Mouse (Mus musculus): ENCODE measurements around the gene 9130023H24Rik. TPM values are rescaled to one million over a fixed set of nuclear protein-coding genes. Genes with fewer than 3 reads are reported as not detected.

The 9130023H24Rik gene
- total RNA-seq, 1 experiment: 2.6 TPM

- H3K27ac ChIP-seq (ENCODE audit: insufficient read depth, low read depth, low read length, poor library complexity, severe bottlenecking): no peak overlapping the region
- DNase-seq (ENCODE audit: low read depth, low spot score): peak; percentile 59
- in situ Hi-C loops (cut with MboI; ENCODE audit: low sequenced_read_pairs in 2 of 2, unreplicated experiment in 2 of 2): loop anchor here (10.0 to 25.0 kb wide), 2 partner anchors 193 to 196 kb away; partner anchors contain the start of gene Trim72 (in 1 of the 2)
- H3K9me3 ChIP-seq (ENCODE audit: control insufficient read depth, insufficient read depth, low read depth, low read length): no peaks in the 10 kb centered on the region
- no peaks in the 10 kb centered on the region for H3K36me3 ChIP-seq (ENCODE audit: control insufficient read depth, insufficient read depth, low read length, poor library complexity, severe bottlenecking)
- no peak for TF ChIP-seq HCFC1 (IDR thresholded peaks at IDR 0.05; ENCODE audit: borderline replicate concordance, insufficient read depth, low read length)
- peak; percentile 99 for TF ChIP-seq ZC3H11A (IDR thresholded peaks at IDR 0.05; ENCODE audit: borderline replicate concordance, low read depth, low read length)
- no peak for TF ChIP-seq ZNF384 (IDR thresholded peaks at IDR 0.05; ENCODE audit: low read depth, low read length)
- no peak overlapping the region for H3K4me3 ChIP-seq (ENCODE audit: insufficient read depth in 1 of 2, low read depth in 1 of 2, low read length in 2 of 2, poor library complexity in 1 of 2, severe bottlenecking in 1 of 2)
- no peak overlapping the region for H3K9ac ChIP-seq (ENCODE audit: insufficient read depth, low read depth, low read length, poor library complexity, severe bottlenecking)
- H3K4me1 ChIP-seq (ENCODE audit: control insufficient read depth in 2 of 2, insufficient read depth in 2 of 2, low read length in 2 of 2, poor library complexity in 1 of 2): no peaks in the 10 kb centered on the region
These were observed 29.6 kb downstream of the 9130023H24Rik start for GRCm38 (mm10) chr7:128208187-128208586.

GRCm38 (mm10) chr7:128206152-128206551 lies 31.7 kb downstream of the 9130023H24Rik start, which contains the start of gene Cox6a2:
TSS of gene Cox6a2 (minus strand) at chr7:128206387.
- H3K27ac ChIP-seq (ENCODE audit: insufficient read depth, low read depth, low read length, poor library complexity, severe bottlenecking): no peak within 1 kb of the TSS
- in situ Hi-C loops (cut with MboI; ENCODE audit: low sequenced_read_pairs in 2 of 2, unreplicated experiment in 2 of 2): loop anchor here (10.0 to 25.0 kb wide), 2 partner anchors 191 to 194 kb away; partner anchors contain the start of gene Trim72 (in 1 of the 2)
- no peak for DNase-seq (ENCODE audit: low read depth, low spot score)
- H3K9me3 ChIP-seq (ENCODE audit: control insufficient read depth, insufficient read depth, low read depth, low read length): no peaks in the 10 kb centered on the region
- no peak within 1 kb of the TSS for H3K9ac ChIP-seq (ENCODE audit: insufficient read depth, low read depth, low read length, poor library complexity, severe bottlenecking)
- no peak within 1 kb of the TSS for H3K4me3 ChIP-seq (ENCODE audit: insufficient read depth in 1 of 2, low read depth in 1 of 2, low read length in 2 of 2, poor library complexity in 1 of 2, severe bottlenecking in 1 of 2)
- no peaks in the 10 kb centered on the region for H3K4me1 ChIP-seq (ENCODE audit: control insufficient read depth in 2 of 2, insufficient read depth in 2 of 2, low read length in 2 of 2, poor library complexity in 1 of 2)
- H3K36me3 ChIP-seq (ENCODE audit: control insufficient read depth, insufficient read depth, low read length, poor library complexity, severe bottlenecking): no peaks in the 10 kb centered on the region
- TF ChIP-seq CHD2 (IDR thresholded peaks at IDR 0.05; ENCODE audit: low read depth, low read length) (no peak), MAFK (IDR thresholded peaks at IDR 0.05; ENCODE audit: insufficient read depth, low read depth, low read length) (no peak), HCFC1 (IDR thresholded peaks at IDR 0.05; ENCODE audit: borderline replicate concordance, insufficient read depth, low read length) (no peak), ZC3H11A (IDR thresholded peaks at IDR 0.05; ENCODE audit: borderline replicate concordance, low read depth, low read length) (no peak), ZNF384 (IDR thresholded peaks at IDR 0.05; ENCODE audit: low read depth, low read length) (no peak)

- Histone ChIP-seq H3K9ac (ENCODE audit: insufficient read depth, low read depth, low read length, poor library complexity, severe bottlenecking) (no peak overlapping the region), H3K27ac (ENCODE audit: insufficient read depth, low read depth, low read length, poor library complexity, severe bottlenecking) (no peak overlapping the region), H3K4me3 (ENCODE audit: insufficient read depth in 1 of 2, low read depth in 1 of 2, low read length in 2 of 2, poor library complexity in 1 of 2, severe bottlenecking in 1 of 2) (no peak overlapping the region), H3K4me1 (ENCODE audit: control insufficient read depth in 2 of 2, insufficient read depth in 2 of 2, low read length in 2 of 2, poor library complexity in 1 of 2) (no peaks in the 10 kb centered on the region), H3K9me3 (ENCODE audit: control insufficient read depth, insufficient read depth, low read depth, low read length) (no peaks in the 10 kb centered on the region), H3K36me3 (ENCODE audit: control insufficient read depth, insufficient read depth, low read length, poor library complexity, severe bottlenecking) (no peaks in the 10 kb centered on the region)
- DNase-seq (ENCODE audit: low read depth, low spot score): no peak
- in situ Hi-C loops (cut with MboI; ENCODE audit: low sequenced_read_pairs in 2 of 2, unreplicated experiment in 2 of 2): loop anchor here (10.0 to 25.0 kb wide), 2 partner anchors 191 to 193 kb away; partner anchors contain the start of gene Trim72 (in 1 of the 2)
- no peak for TF ChIP-seq ZNF384 (IDR thresholded peaks at IDR 0.05; ENCODE audit: low read depth, low read length)
- no peak for TF ChIP-seq ZC3H11A (IDR thresholded peaks at IDR 0.05; ENCODE audit: borderline replicate concordance, low read depth, low read length)
- TF ChIP-seq CHD2 (IDR thresholded peaks at IDR 0.05; ENCODE audit: low read depth, low read length): no peak
These were observed 32.1 kb downstream of the 9130023H24Rik start for GRCm38 (mm10) chr7:128205695-128206094.

GRCm38 (mm10) chr7:128204179-128204578 lies 33.7 kb downstream of the 9130023H24Rik start:
- H3K4me1 ChIP-seq (ENCODE audit: control insufficient read depth in 2 of 2, insufficient read depth in 2 of 2, low read length in 2 of 2, poor library complexity in 1 of 2): no peaks in the 10 kb centered on the region
- H3K9ac ChIP-seq (ENCODE audit: insufficient read depth, low read depth, low read length, poor library complexity, severe bottlenecking): no peak overlapping the region
- in situ Hi-C loops (cut with MboI; ENCODE audit: low sequenced_read_pairs in 2 of 2, unreplicated experiment in 2 of 2): loop anchor here (10.0 to 25.0 kb wide), 2 partner anchors 189 to 192 kb away; partner anchors contain the start of gene Trim72 (in 1 of the 2)
- no peak for TF ChIP-seq ZC3H11A (IDR thresholded peaks at IDR 0.05; ENCODE audit: borderline replicate concordance, low read depth, low read length)
- no peak for TF ChIP-seq MAFK (IDR thresholded peaks at IDR 0.05; ENCODE audit: insufficient read depth, low read depth, low read length)
- no peak for TF ChIP-seq ZNF384 (IDR thresholded peaks at IDR 0.05; ENCODE audit: low read depth, low read length)
- TF ChIP-seq CHD2 (IDR thresholded peaks at IDR 0.05; ENCODE audit: low read depth, low read length): no peak
- TF ChIP-seq HCFC1 (IDR thresholded peaks at IDR 0.05; ENCODE audit: borderline replicate concordance, insufficient read depth, low read length): no peak
- no peak overlapping the region for H3K4me3 ChIP-seq (ENCODE audit: insufficient read depth in 1 of 2, low read depth in 1 of 2, low read length in 2 of 2, poor library complexity in 1 of 2, severe bottlenecking in 1 of 2)
- no peaks in the 10 kb centered on the region for H3K9me3 ChIP-seq (ENCODE audit: control insufficient read depth, insufficient read depth, low read depth, low read length)
- no peaks in the 10 kb centered on the region for H3K36me3 ChIP-seq (ENCODE audit: control insufficient read depth, insufficient read depth, low read length, poor library complexity, severe bottlenecking)
- no peak for DNase-seq (ENCODE audit: low read depth, low spot score)
- no peak overlapping the region for H3K27ac ChIP-seq (ENCODE audit: insufficient read depth, low read depth, low read length, poor library complexity, severe bottlenecking)

GRCm38 (mm10) chr7:128203071-128203470 lies 34.8 kb downstream of the 9130023H24Rik start:
- Histone ChIP-seq H3K27ac (ENCODE audit: insufficient read depth, low read depth, low read length, poor library complexity, severe bottlenecking) (no peak overlapping the region), H3K4me3 (ENCODE audit: insufficient read depth in 1 of 2, low read depth in 1 of 2, low read length in 2 of 2, poor library complexity in 1 of 2, severe bottlenecking in 1 of 2) (no peak overlapping the region), H3K36me3 (ENCODE audit: control insufficient read depth, insufficient read depth, low read length, poor library complexity, severe bottlenecking) (no peaks in the 10 kb centered on the region), H3K9ac (ENCODE audit: insufficient read depth, low read depth, low read length, poor library complexity, severe bottlenecking) (no peak overlapping the region), H3K9me3 (ENCODE audit: control insufficient read depth, insufficient read depth, low read depth, low read length) (no peaks in the 10 kb centered on the region), H3K4me1 (ENCODE audit: control insufficient read depth in 2 of 2, insufficient read depth in 2 of 2, low read length in 2 of 2, poor library complexity in 1 of 2) (no peaks in the 10 kb centered on the region)
- TF ChIP-seq ZC3H11A (IDR thresholded peaks at IDR 0.05; ENCODE audit: borderline replicate concordance, low read depth, low read length) (no peak), ZNF384 (IDR thresholded peaks at IDR 0.05; ENCODE audit: low read depth, low read length) (no peak), CHD2 (IDR thresholded peaks at IDR 0.05; ENCODE audit: low read depth, low read length) (no peak), MAFK (IDR thresholded peaks at IDR 0.05; ENCODE audit: insufficient read depth, low read depth, low read length) (no peak), HCFC1 (IDR thresholded peaks at IDR 0.05; ENCODE audit: borderline replicate concordance, insufficient read depth, low read length) (no peak)
- DNase-seq (ENCODE audit: low read depth, low spot score): no peak
- in situ Hi-C loops (cut with MboI; ENCODE audit: low sequenced_read_pairs in 2 of 2, unreplicated experiment in 2 of 2): loop anchor here (10.0 to 25.0 kb wide), 2 partner anchors 188 to 191 kb away; partner anchors contain the start of gene Trim72 (in 1 of the 2)

Data from ES-E14 (cell line).